ENCODE assay signal across 9 mouse cellular contexts in the genomic region with DNA sequence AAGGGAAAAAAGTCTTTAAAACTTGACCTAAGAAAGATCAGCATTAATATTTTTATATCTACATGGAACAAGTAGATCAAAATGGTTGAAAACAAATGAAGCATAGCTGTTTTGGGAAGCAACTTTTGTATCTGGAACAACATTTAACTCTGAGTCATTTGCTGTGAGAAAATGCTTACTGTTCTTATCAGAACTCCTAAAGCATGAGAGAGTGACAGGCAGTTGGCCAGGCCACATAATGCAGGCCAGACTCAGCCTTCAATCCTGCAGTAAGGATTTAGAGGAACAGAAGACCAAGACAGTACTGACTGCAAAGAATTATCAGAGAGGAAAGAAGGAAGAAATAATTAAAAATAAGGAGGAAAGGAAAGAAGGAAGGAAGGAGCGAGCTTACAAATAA.
"Had no signal": no experiment of that assay in that cellular context is flagged by ENCODE, and none has a peak within 500 bp of the region (broad histone marks: within the 10 kb centered on the region; RNA-seq: fewer than 3 reads in every experiment).

No protein-coding gene starts in this region.

- H3K9ac ChIP-seq: limb, embryonic 13.5 days; liver, embryonic 14.5 days; midbrain, embryonic 12.5 days had no signal

- DNase-seq: kidney, postnatal 36 days; left cerebral cortex, postnatal 4 days; lung, adult 18-20 months; right cerebral cortex, adult 18-20 months; right cerebral cortex, postnatal 25 days; thymus, postnatal 36 days had no signal

- H3K27ac ChIP-seq: limb, embryonic 13.5 days; liver, embryonic 14.5 days; midbrain, embryonic 12.5 days had no signal

- H3K27me3 ChIP-seq: limb, embryonic 13.5 days; midbrain, embryonic 12.5 days had no signal

- H3K4me3 ChIP-seq: limb, embryonic 13.5 days; midbrain, embryonic 12.5 days had no signal

- H3K4me2 ChIP-seq: limb, embryonic 13.5 days; midbrain, embryonic 12.5 days had no signal
